Mouse (Mus musculus): ENCODE results near the gene Chid1. TPM values are rescaled to one million over a fixed set of nuclear protein-coding genes. Genes with fewer than 3 reads are reported as not detected.

Chid1 gene
- total RNA-seq, 2 experiments from 2014 or later = 10.5 to 44.9 TPM

- 0 out of 2 replicates have a peak, but pooled peaks have one; percentile 18 for ATAC-seq (replicated peaks; ENCODE audit: low FRiP score, low TSS enrichment, poor library complexity, severe bottlenecking)
Measured at GRCm38 (mm10) chr7:141481498-141482401, 57.9 kb downstream of the Chid1 start.

- peak; percentile 60 for ATAC-seq (replicated peaks; ENCODE audit: low FRiP score, low TSS enrichment, poor library complexity, severe bottlenecking)
Measured at GRCm38 (mm10) chr7:141480842-141481497, 58.7 kb downstream of the Chid1 start.

GRCm38 (mm10) chr7:141478270-141478748 is 61.3 kb downstream of the Chid1 start:
- peak; percentile 21 for ATAC-seq (replicated peaks; ENCODE audit: low FRiP score, low TSS enrichment, poor library complexity, severe bottlenecking)

- no peak for ATAC-seq (replicated peaks; ENCODE audit: low FRiP score, low TSS enrichment, poor library complexity, severe bottlenecking)
Measured at GRCm38 (mm10) chr7:141477578-141478269, 61.9 kb downstream of the Chid1 start.

- no peak for ATAC-seq (replicated peaks; ENCODE audit: low FRiP score, low TSS enrichment, poor library complexity, severe bottlenecking)
Measured at GRCm38 (mm10) chr7:141476981-141477370, 62.7 kb downstream of the Chid1 start.

- ATAC-seq (replicated peaks; ENCODE audit: low FRiP score, low TSS enrichment, poor library complexity, severe bottlenecking) = 0 out of 2 replicates have a peak, but pooled peaks have one; percentile 13
Measured at GRCm38 (mm10) chr7:141476226-141476980, 63.3 kb downstream of the Chid1 start.

- no peak for ATAC-seq (replicated peaks; ENCODE audit: low FRiP score, low TSS enrichment, poor library complexity, severe bottlenecking)
Measured at GRCm38 (mm10) chr7:141475805-141476158, 63.9 kb downstream of the Chid1 start.

- ATAC-seq (replicated peaks; ENCODE audit: low FRiP score, low TSS enrichment, poor library complexity, severe bottlenecking) = peak; percentile 62
Measured at GRCm38 (mm10) chr7:141475011-141475804, 64.4 kb downstream of the Chid1 start, which contains the start of the genes Polr2l and Tspan4. Polr2l (minus strand) TSS chr7:141475132. Tspan4 (plus strand) TSS chr7:141475240.

GRCm38 (mm10) chr7:141474160-141474559 is 65.5 kb downstream of the Chid1 start:
- ATAC-seq (replicated peaks; ENCODE audit: low FRiP score, low TSS enrichment, poor library complexity, severe bottlenecking) = no peak

- no peak for ATAC-seq (replicated peaks; ENCODE audit: low FRiP score, low TSS enrichment, poor library complexity, severe bottlenecking)
Measured at GRCm38 (mm10) chr7:141472763-141473162, 66.9 kb downstream of the Chid1 start.

- ATAC-seq (replicated peaks; ENCODE audit: low FRiP score, low TSS enrichment, poor library complexity, severe bottlenecking) = no peak
Measured at GRCm38 (mm10) chr7:141472226-141472625, 67.4 kb downstream of the Chid1 start.

GRCm38 (mm10) chr7:141471236-141471635 is 68.4 kb downstream of the Chid1 start:
- ATAC-seq (replicated peaks; ENCODE audit: low FRiP score, low TSS enrichment, poor library complexity, severe bottlenecking) = no peak

- no peak for ATAC-seq (replicated peaks; ENCODE audit: low FRiP score, low TSS enrichment, poor library complexity, severe bottlenecking)
Measured at GRCm38 (mm10) chr7:141470637-141470944, 69.1 kb downstream of the Chid1 start.

GRCm38 (mm10) chr7:141469901-141470636 is 69.6 kb downstream of the Chid1 start:
- ATAC-seq (replicated peaks; ENCODE audit: low FRiP score, low TSS enrichment, poor library complexity, severe bottlenecking) = no peak

GRCm38 (mm10) chr7:141469352-141469751 is 70.3 kb downstream of the Chid1 start:
- ATAC-seq (replicated peaks; ENCODE audit: low FRiP score, low TSS enrichment, poor library complexity, severe bottlenecking) = no peak

GRCm38 (mm10) chr7:141468522-141469211 is 71.0 kb downstream of the Chid1 start:
- peak; percentile 73 for ATAC-seq (replicated peaks; ENCODE audit: low FRiP score, low TSS enrichment, poor library complexity, severe bottlenecking)

- ATAC-seq (replicated peaks; ENCODE audit: low FRiP score, low TSS enrichment, poor library complexity, severe bottlenecking) = no peak
Measured at GRCm38 (mm10) chr7:141468164-141468521, 71.5 kb downstream of the Chid1 start.
